Mouse (Mus musculus): ENCODE results near the gene Ncoa5. TPM values are rescaled to one million over a fixed set of nuclear protein-coding genes. Genes with fewer than 3 reads are reported as not detected.
A peak's percentile ranks its signal among the peaks of the same experiment; 100 is the strongest.

Ncoa5 gene
- polyA plus RNA-seq, 1 experiment from 2014 or later = 49.5 TPM

DNA sequence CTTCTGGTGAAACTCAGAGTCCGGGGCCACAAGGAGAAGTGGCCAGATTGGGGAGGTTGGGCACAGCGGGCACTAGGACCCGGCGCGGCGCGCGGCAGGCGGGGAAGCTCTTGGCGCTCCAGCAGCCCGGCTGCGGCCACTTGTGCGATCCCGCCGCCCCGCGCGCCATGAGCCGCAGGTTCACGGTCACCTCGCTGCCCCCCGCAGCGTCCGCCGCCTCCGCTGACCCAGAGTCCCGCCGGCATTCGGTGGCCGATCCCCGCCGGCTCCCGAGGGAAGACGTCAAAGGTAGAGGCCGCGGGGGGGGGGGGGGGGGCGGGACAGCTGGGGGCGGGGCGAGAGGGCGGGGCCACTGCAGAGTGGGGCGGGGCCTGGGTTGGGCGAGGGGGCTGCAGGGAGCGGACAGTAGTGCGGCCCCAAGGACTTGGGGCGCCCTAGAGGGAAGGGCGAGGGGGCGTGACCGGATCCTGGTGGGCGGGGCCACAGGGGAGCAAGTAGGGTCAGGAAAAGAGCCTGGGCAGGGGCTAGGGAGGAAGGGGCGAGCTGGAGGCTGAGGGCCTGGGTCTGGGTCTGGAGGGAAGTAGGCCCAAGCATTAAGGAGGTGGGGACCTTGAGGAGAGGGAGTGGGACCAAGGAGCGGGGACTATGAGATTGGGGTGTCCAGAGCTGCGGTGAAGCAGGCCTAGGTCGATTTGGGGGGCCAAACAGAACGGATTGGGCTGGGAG, 73.8 kb downstream of the Ncoa5 start, which contains the start of gene Slc12a5:
Gene Slc12a5 (plus strand): TSS at position 87 of the 726 bp plus-strand sequence.
- WGBS = 2% methylated on average over 38 of the region's 54 CpGs
- peak; percentile 76; the same call in 1 of the 2 replicates for ATAC-seq (ENCODE audit: insufficient read depth, low FRiP score)
- Histone ChIP-seq H3K4me3 (replicated peaks; ENCODE audit: low read length) (peak within 1 kb of the TSS; percentile 57), H3K9me3 (replicated peaks; ENCODE audit: control insufficient read depth, low read length) (no peaks in the 10 kb centered on the region), H3K9ac (ENCODE audit: low read length) (peak within 1 kb of the TSS; percentile 67), H3K27me3 (ENCODE audit: control insufficient read depth, insufficient read depth, low read length) (no peaks in the 10 kb centered on the region), H3K27ac (ENCODE audit: low read length) (no peak within 1 kb of the TSS), H3K4me2 (ENCODE audit: low read depth, low read length) (peak within 1 kb of the TSS; percentile 80), H3K36me3 (ENCODE audit: control insufficient read depth, insufficient read depth, low read length) (no peaks in the 10 kb centered on the region), H3K4me1 (ENCODE audit: control insufficient read depth, insufficient read depth, low read length) (no peaks in the 10 kb centered on the region; the same call in 1 of the 2 replicates)

DNA sequence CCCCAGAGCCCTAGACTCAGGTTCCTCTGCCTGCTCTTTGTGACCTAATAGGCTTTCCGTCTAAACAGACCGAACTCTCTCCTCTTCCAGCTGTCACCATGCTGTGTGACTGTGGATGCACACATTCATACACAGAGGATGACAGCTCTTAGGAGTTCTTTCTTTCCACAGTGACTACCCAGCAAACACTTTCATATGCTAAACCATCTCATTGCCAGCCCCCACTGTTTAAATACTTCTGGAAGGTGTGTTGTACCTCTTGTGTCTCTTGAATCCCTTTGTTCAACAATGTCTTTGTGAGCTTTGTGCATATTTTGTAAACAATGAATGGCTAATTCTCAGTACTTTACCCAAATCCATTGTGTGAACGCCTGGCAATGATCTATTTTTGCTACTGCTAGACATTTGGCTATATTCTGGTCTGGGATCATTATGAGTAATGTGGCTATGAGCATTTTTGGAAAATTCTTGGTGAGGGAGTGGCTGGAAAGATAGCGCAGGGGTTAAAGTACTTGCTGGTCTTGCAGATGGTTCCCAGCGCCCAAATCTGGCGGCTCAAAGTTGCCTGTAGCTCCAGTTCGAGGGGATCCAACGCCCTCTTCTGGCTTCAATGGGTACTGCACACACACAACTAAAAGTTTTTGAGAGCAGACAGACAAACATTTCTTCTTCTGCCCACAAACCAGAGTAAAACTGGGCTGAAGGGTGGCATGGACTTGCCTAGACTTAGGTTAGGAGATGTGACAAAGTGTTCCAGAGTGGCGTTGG, 76.9 kb downstream of the Ncoa5 start:
- Histone ChIP-seq H3K36me3 (ENCODE audit: control insufficient read depth, insufficient read depth, low read length) (no peaks in the 10 kb centered on the region), H3K27ac (ENCODE audit: low read length) (no peak overlapping the region), H3K4me1 (ENCODE audit: control insufficient read depth, insufficient read depth, low read length) (no peaks in the 10 kb centered on the region; the same call in 1 of the 2 replicates), H3K4me2 (ENCODE audit: low read depth, low read length) (no peak overlapping the region), H3K9me3 (replicated peaks; ENCODE audit: control insufficient read depth, low read length) (no peaks in the 10 kb centered on the region), H3K4me3 (replicated peaks; ENCODE audit: low read length) (no peak overlapping the region), H3K9ac (ENCODE audit: low read length) (no peak overlapping the region), H3K27me3 (ENCODE audit: control insufficient read depth, insufficient read depth, low read length) (peaks cover 9% of the 10 kb centered on the region; the same call in 1 of the 2 replicates)
- WGBS = 60% methylated on average over 9 of the region's 9 CpGs
- no peak for ATAC-seq (ENCODE audit: insufficient read depth, low FRiP score)

- WGBS = 57% methylated on average over 5 of the region's 5 CpGs
- no peaks in the 10 kb centered on the region; the same call in 1 of the 2 replicates for H3K4me1 ChIP-seq (ENCODE audit: control insufficient read depth, insufficient read depth, low read length)
- H3K4me3 ChIP-seq (replicated peaks; ENCODE audit: low read length) = no peak overlapping the region
- ATAC-seq (ENCODE audit: insufficient read depth, low FRiP score) = no peak
- no peak overlapping the region for H3K9ac ChIP-seq (ENCODE audit: low read length)
- peaks cover 3% of the 10 kb centered on the region for H3K9me3 ChIP-seq (replicated peaks; ENCODE audit: control insufficient read depth, low read length)
- H3K36me3 ChIP-seq (ENCODE audit: control insufficient read depth, insufficient read depth, low read length) = no peaks in the 10 kb centered on the region
- H3K27me3 ChIP-seq (ENCODE audit: control insufficient read depth, insufficient read depth, low read length) = peaks cover 22% of the 10 kb centered on the region
- no peak overlapping the region for H3K27ac ChIP-seq (ENCODE audit: low read length)
- no peak overlapping the region for H3K4me2 ChIP-seq (ENCODE audit: low read depth, low read length)
These were observed 78.5 kb downstream of the Ncoa5 start for GRCm38 (mm10) chr2:164956195-164956594.

GRCm38 (mm10) chr2:164955725-164956124, 78.9 kb downstream of the Ncoa5 start:
- no peaks in the 10 kb centered on the region for H3K4me1 ChIP-seq (ENCODE audit: control insufficient read depth, insufficient read depth, low read length)
- no peak overlapping the region for H3K4me3 ChIP-seq (replicated peaks; ENCODE audit: low read length)
- no peak overlapping the region for H3K4me2 ChIP-seq (ENCODE audit: low read depth, low read length)
- peaks cover 3% of the 10 kb centered on the region for H3K9me3 ChIP-seq (replicated peaks; ENCODE audit: control insufficient read depth, low read length)
- ATAC-seq (ENCODE audit: insufficient read depth, low FRiP score) = no peak
- H3K27me3 ChIP-seq (ENCODE audit: control insufficient read depth, insufficient read depth, low read length) = peaks cover 27% of the 10 kb centered on the region
- H3K27ac ChIP-seq (ENCODE audit: low read length) = no peak overlapping the region
- WGBS = 67% methylated on average over 4 of the region's 4 CpGs
- no peaks in the 10 kb centered on the region for H3K36me3 ChIP-seq (ENCODE audit: control insufficient read depth, insufficient read depth, low read length)
- H3K9ac ChIP-seq (ENCODE audit: low read length) = no peak overlapping the region

- no peaks in the 10 kb centered on the region for H3K36me3 ChIP-seq (ENCODE audit: control insufficient read depth, insufficient read depth, low read length)
- no peak overlapping the region for H3K9ac ChIP-seq (ENCODE audit: low read length)
- peaks cover 3% of the 10 kb centered on the region for H3K9me3 ChIP-seq (replicated peaks; ENCODE audit: control insufficient read depth, low read length)
- no peak overlapping the region for H3K4me3 ChIP-seq (replicated peaks; ENCODE audit: low read length)
- WGBS = 2% methylated on average over 21 of the region's 21 CpGs
- H3K27me3 ChIP-seq (ENCODE audit: control insufficient read depth, insufficient read depth, low read length) = peaks cover 52% of the 10 kb centered on the region
- ATAC-seq (ENCODE audit: insufficient read depth, low FRiP score) = peak; percentile 70
- H3K4me1 ChIP-seq (ENCODE audit: control insufficient read depth, insufficient read depth, low read length) = peaks cover 4% of the 10 kb centered on the region; the same call in 1 of the 2 replicates
- peak overlapping the region; percentile 6; the same call in 1 of the 2 replicates for H3K4me2 ChIP-seq (ENCODE audit: low read depth, low read length)
- no peak overlapping the region for H3K27ac ChIP-seq (ENCODE audit: low read length)
These were observed 81.4 kb downstream of the Ncoa5 start for GRCm38 (mm10) chr2:164953224-164953623.

GRCm38 (mm10) chr2:164952448-164952847, 82.2 kb downstream of the Ncoa5 start:
- Histone ChIP-seq H3K9ac (ENCODE audit: low read length) (no peak overlapping the region), H3K27ac (ENCODE audit: low read length) (no peak overlapping the region), H3K4me3 (replicated peaks; ENCODE audit: low read length) (no peak overlapping the region), H3K27me3 (ENCODE audit: control insufficient read depth, insufficient read depth, low read length) (peaks cover 58% of the 10 kb centered on the region), H3K4me2 (ENCODE audit: low read depth, low read length) (no peak overlapping the region), H3K9me3 (replicated peaks; ENCODE audit: control insufficient read depth, low read length) (peaks cover 3% of the 10 kb centered on the region), H3K4me1 (ENCODE audit: control insufficient read depth, insufficient read depth, low read length) (peaks cover 6% of the 10 kb centered on the region; the same call in 1 of the 2 replicates), H3K36me3 (ENCODE audit: control insufficient read depth, insufficient read depth, low read length) (no peaks in the 10 kb centered on the region)
- no peak for ATAC-seq (ENCODE audit: insufficient read depth, low FRiP score)
- WGBS = 40% methylated on average over 13 of the region's 13 CpGs

GRCm38 (mm10) chr2:164951745-164952144, 82.9 kb downstream of the Ncoa5 start:
- H3K4me3 ChIP-seq (replicated peaks; ENCODE audit: low read length) = no peak overlapping the region
- ATAC-seq (ENCODE audit: insufficient read depth, low FRiP score) = no peak
- 81% methylated on average over 4 of the region's 4 CpGs for WGBS
- H3K4me2 ChIP-seq (ENCODE audit: low read depth, low read length) = no peak overlapping the region
- no peaks in the 10 kb centered on the region for H3K36me3 ChIP-seq (ENCODE audit: control insufficient read depth, insufficient read depth, low read length)
- H3K4me1 ChIP-seq (ENCODE audit: control insufficient read depth, insufficient read depth, low read length) = peaks cover 6% of the 10 kb centered on the region; the same call in 1 of the 2 replicates
- H3K27ac ChIP-seq (ENCODE audit: low read length) = no peak overlapping the region
- H3K9me3 ChIP-seq (replicated peaks; ENCODE audit: control insufficient read depth, low read length) = peaks cover 3% of the 10 kb centered on the region
- H3K27me3 ChIP-seq (ENCODE audit: control insufficient read depth, insufficient read depth, low read length) = peaks cover 63% of the 10 kb centered on the region
- H3K9ac ChIP-seq (ENCODE audit: low read length) = no peak overlapping the region

DNA sequence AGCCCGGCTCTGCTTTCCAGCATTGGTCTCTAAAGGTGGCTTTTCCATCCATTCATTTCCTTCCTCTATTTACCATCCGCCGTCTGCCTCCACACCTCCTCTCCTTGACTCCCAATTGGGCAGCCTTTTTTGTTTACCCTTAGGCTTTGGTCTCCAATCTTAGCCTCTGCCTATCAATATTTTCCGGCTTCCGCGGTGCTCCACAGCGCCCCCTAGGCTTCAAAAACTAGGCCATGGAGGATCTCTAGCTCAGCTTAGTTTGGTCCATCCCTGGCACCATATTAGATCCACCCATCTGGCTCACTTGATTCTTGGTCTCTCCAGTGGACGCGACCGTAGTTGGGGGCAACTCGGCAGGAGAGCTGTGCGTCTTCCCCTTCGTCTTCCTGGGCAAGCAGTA, 84.2 kb downstream of the Ncoa5 start:
- ATAC-seq (ENCODE audit: insufficient read depth, low FRiP score) = no peak
- Histone ChIP-seq H3K27ac (ENCODE audit: low read length) (no peak overlapping the region), H3K4me1 (ENCODE audit: control insufficient read depth, insufficient read depth, low read length) (peaks cover 6% of the 10 kb centered on the region; the same call in 1 of the 2 replicates), H3K9ac (ENCODE audit: low read length) (no peak overlapping the region), H3K27me3 (ENCODE audit: control insufficient read depth, insufficient read depth, low read length) (peaks cover 69% of the 10 kb centered on the region), H3K36me3 (ENCODE audit: control insufficient read depth, insufficient read depth, low read length) (no peaks in the 10 kb centered on the region), H3K4me3 (replicated peaks; ENCODE audit: low read length) (no peak overlapping the region), H3K9me3 (replicated peaks; ENCODE audit: control insufficient read depth, low read length) (peaks cover 3% of the 10 kb centered on the region), H3K4me2 (ENCODE audit: low read depth, low read length) (no peak overlapping the region)
- WGBS = 27% methylated on average over 13 of the region's 13 CpGs

Data from stomach, embryonic 16.5 days (tissue).